Mouse (Mus musculus) MEL (cell line): ENCODE results near the gene Chd2. TPM values are rescaled to one million over a fixed set of nuclear protein-coding genes. Genes with fewer than 3 reads are reported as not detected.

ENCODE experiments used
- DNase-seq: peaks from one replicate; pipeline ENCODE4 v3.0.0; 2011; ENCODE audit warnings: low read depth, low spot score
- H3K27ac ChIP-seq: 2 replicates; pipeline ENCODE4 v1.5.1; 2012; ENCODE audit warnings: low read depth, mild to moderate bottlenecking, control low read depth, low read length, moderate library complexity; ENCODE audit not compliant: control insufficient read depth
- H3K27me3 ChIP-seq, 2 experiments: fragments of 150-350 bp in 1 of 2; sonication (generic) in 1 of 2; 2 replicates each; pipeline ENCODE4 v1.6.1; 2012; ENCODE audit warnings: low read length in 2 of 2, mild to moderate bottlenecking in 2 of 2, improper control_type of control experiment in 1 of 2, moderate library complexity in 1 of 2; ENCODE audit not compliant: insufficient read depth in 2 of 2, control insufficient read depth in 1 of 2
- H3K36me3 ChIP-seq, 2 experiments: 2 replicates each; pipeline ENCODE4 v1.6.1; 2012 to 2014; ENCODE audit warnings: low read length in 2 of 2, improper control_type of control experiment in 1 of 2, inconsistent platforms in 1 of 2, mild to moderate bottlenecking in 1 of 2; ENCODE audit not compliant: insufficient read depth in 2 of 2, control insufficient read depth in 1 of 2
- H3K4me1 ChIP-seq, 2 experiments: fragments of 150-350 bp in 1 of 2; sonication (generic) in 1 of 2; 2 replicates each; pipeline ENCODE4 v1.6.1; 2012; ENCODE audit warnings: low read length in 2 of 2, improper control_type of control experiment in 1 of 2, mild to moderate bottlenecking in 1 of 2; ENCODE audit not compliant: insufficient read depth in 2 of 2, control insufficient read depth in 1 of 2
- H3K4me3 ChIP-seq, 2 experiments: fragments of 150-350 bp in 1 of 2; sonication (generic) in 1 of 2; 2 replicates each; pipeline ENCODE4 v1.5.1; 2012; ENCODE audit warnings: low read depth in 2 of 2, low read length in 2 of 2, mild to moderate bottlenecking in 2 of 2, moderate library complexity in 2 of 2, control low read depth in 1 of 2, improper control_type of control experiment in 1 of 2; ENCODE audit not compliant: control insufficient read depth in 1 of 2, insufficient read depth in 1 of 2
- H3K79me2 ChIP-seq: 2 replicates; pipeline ENCODE4 v1.6.1; 2012; ENCODE audit warnings: mild to moderate bottlenecking, low read length, moderate library complexity; ENCODE audit not compliant: control insufficient read depth, poor library complexity, insufficient read depth
- H3K9ac ChIP-seq: 2 replicates; pipeline ENCODE4 v1.6.1; 2012; ENCODE audit warnings: low read depth, mild to moderate bottlenecking, control low read depth, low read length, moderate library complexity; ENCODE audit not compliant: control insufficient read depth, poor library complexity, severe bottlenecking
- H3K9me3 ChIP-seq: fragments of 150-350 bp; sonication (generic); replicated peaks from 2 replicates; pipeline ENCODE4 v1.6.1; 2012; ENCODE audit warnings: mild to moderate bottlenecking, low read length, improper control_type of control experiment, moderate library complexity; ENCODE audit not compliant: insufficient read depth
- BHLHE40 ChIP-seq: IDR thresholded peaks from 2 replicates; pipeline ENCODE4 v1.6.1; 2012; ENCODE audit warnings: low read depth, mild to moderate bottlenecking, inconsistent platforms, low read length, improper control_type of control experiment, borderline replicate concordance
- CTCF ChIP-seq, 3 experiments: IDR thresholded peaks in 2 of 3; conservative IDR thresholded peaks in 1 of 3; 2 replicates each; pipeline ENCODE4 v1.5.1; 2011 to 2012; ENCODE audit warnings: low read length in 3 of 3, low read depth in 2 of 3, mild to moderate bottlenecking in 2 of 3, improper control_type of control experiment in 1 of 3, inconsistent platforms in 1 of 3, mixed read lengths in 1 of 3, moderate library complexity in 1 of 3; ENCODE audit not compliant: control insufficient read depth in 1 of 3, insufficient read depth in 1 of 3, poor library complexity in 1 of 3, severe bottlenecking in 1 of 3
- ELF1 ChIP-seq: IDR thresholded peaks from 2 replicates; pipeline ENCODE4 v1.6.1; 2014; ENCODE audit warnings: low read depth, mild to moderate bottlenecking, inconsistent platforms, low read length, improper control_type of control experiment, moderate library complexity
- GABPA ChIP-seq: IDR thresholded peaks from 2 replicates; pipeline ENCODE4 v1.6.1; 2012; ENCODE audit warnings: low read depth, mild to moderate bottlenecking, inconsistent platforms, low read length, improper control_type of control experiment, moderate library complexity
- HCFC1 ChIP-seq: IDR thresholded peaks from 2 replicates; pipeline ENCODE4 v1.6.1; 2012; ENCODE audit warnings: low read depth, mild to moderate bottlenecking, inconsistent platforms, low read length, improper control_type of control experiment, moderate library complexity
- KAT2A ChIP-seq: conservative IDR thresholded peaks from 2 replicates; pipeline ENCODE4 v1.6.1; 2012; ENCODE audit warnings: low read depth, low read length, improper control_type of control experiment, inconsistent platforms
- MAX ChIP-seq: IDR thresholded peaks from 2 replicates; pipeline ENCODE4 v1.6.1; 2011; ENCODE audit warnings: low read length, improper control_type of control experiment
- MAZ ChIP-seq: IDR thresholded peaks from 2 replicates; pipeline ENCODE4 v1.6.1; 2012; ENCODE audit warnings: low read depth, mild to moderate bottlenecking, inconsistent platforms, low read length, improper control_type of control experiment
- MXI1 ChIP-seq: IDR thresholded peaks from 2 replicates; pipeline ENCODE4 v1.6.1; 2011; ENCODE audit warnings: mild to moderate bottlenecking, low read depth, low read length, improper control_type of control experiment
- NRF1 ChIP-seq: IDR thresholded peaks from 2 replicates; pipeline ENCODE4 v1.6.1; 2014; ENCODE audit warnings: low read depth, mild to moderate bottlenecking, inconsistent platforms, low read length, improper control_type of control experiment, moderate library complexity; ENCODE audit not compliant: poor library complexity, insufficient read depth, severe bottlenecking
- POLR2AphosphoS2 ChIP-seq: IDR thresholded peaks from 2 replicates; pipeline ENCODE4 v1.6.1; 2011; ENCODE audit warnings: low read length, improper control_type of control experiment
- RAD21 ChIP-seq: IDR thresholded peaks from 2 replicates; pipeline ENCODE4 v1.6.1; 2011; ENCODE audit warnings: mild to moderate bottlenecking, low read depth, low read length, improper control_type of control experiment
- RCOR1 ChIP-seq: IDR thresholded peaks from 2 replicates; pipeline ENCODE4 v1.6.1; 2012; ENCODE audit warnings: low read depth, mild to moderate bottlenecking, inconsistent platforms, low read length, improper control_type of control experiment
- SMC3 ChIP-seq: IDR thresholded peaks from 2 replicates; pipeline ENCODE4 v1.6.1; 2011; ENCODE audit warnings: low read depth, low read length, improper control_type of control experiment
- TAL1 ChIP-seq: IDR thresholded peaks from 2 replicates; pipeline ENCODE4 v1.6.1; 2012; ENCODE audit warnings: mild to moderate bottlenecking, inconsistent platforms, low read length, moderate library complexity, mixed read lengths
- TBP ChIP-seq: IDR thresholded peaks from 2 replicates; pipeline ENCODE4 v1.8.0; 2011; ENCODE audit warnings: low read depth, low read length, improper control_type of control experiment
- TCF12 ChIP-seq: IDR thresholded peaks from 2 replicates; pipeline ENCODE4 v1.6.1; 2014; ENCODE audit warnings: low read depth, mild to moderate bottlenecking, inconsistent platforms, low read length, improper control_type of control experiment, moderate library complexity
- UBTF ChIP-seq: IDR thresholded peaks from 2 replicates; pipeline ENCODE4 v1.6.1; 2012; ENCODE audit warnings: low read depth, mild to moderate bottlenecking, inconsistent platforms, low read length, improper control_type of control experiment, moderate library complexity, borderline replicate concordance; ENCODE audit not compliant: insufficient read depth
- ZC3H11A ChIP-seq: IDR thresholded peaks from 2 replicates; pipeline ENCODE4 v1.6.1; 2012; ENCODE audit warnings: low read depth, mild to moderate bottlenecking, inconsistent platforms, low read length, improper control_type of control experiment
- ZKSCAN1 ChIP-seq: IDR thresholded peaks from 2 replicates; pipeline ENCODE4 v1.6.1; 2012; ENCODE audit warnings: low read depth, mild to moderate bottlenecking, inconsistent platforms, low read length, improper control_type of control experiment, moderate library complexity
- ZMIZ1 ChIP-seq: IDR thresholded peaks from 2 replicates; pipeline ENCODE4 v1.6.1; 2012; ENCODE audit warnings: low read depth, mild to moderate bottlenecking, inconsistent platforms, low read length, improper control_type of control experiment, moderate library complexity
- ZNF384 ChIP-seq: IDR thresholded peaks from 2 replicates; pipeline ENCODE4 v1.6.1; 2012; ENCODE audit warnings: low read depth, mild to moderate bottlenecking, inconsistent platforms, low read length, improper control_type of control experiment
- polyA plus RNA-seq, 2 experiments: library from polyadenylated mRNA; stranded (reverse) in 1 of 2; unstranded in 1 of 2; fragments of >175 nt in 1 of 2; fragments of >200 nt in 1 of 2; gene quantifications; 2 replicates each; pipeline versions ENCODE4 v1.2.1 to v1.2.4; 2012; ENCODE audit warnings: low replicate concordance in 2 of 2, low read depth in 1 of 2; ENCODE audit not compliant: insufficient read length in 2 of 2, insufficient read depth in 1 of 2, missing spikeins in 1 of 2
- total RNA-seq: library from RNA; depleted of rRNA; stranded (reverse); fragments of 300-350 nt; gene quantifications from 2 replicates; pipeline ENCODE4 v1.2.3, GENCODE M21; 2012

Gene Chd2
- total and polyA plus RNA-seq, 3 experiments: 9.9 to 275 (median 21.4) TPM

GRCm38 (mm10) chr7:73441802-73442201 lies 99.8 kb downstream of the Chd2 start:
- no peaks in the 10 kb centered on the region for H3K79me2 ChIP-seq
- peaks cover 0 to 49% of the 10 kb centered on the region in 2 experiments; a peak in 2 of 4 replicates for H3K36me3 ChIP-seq
- H3K4me1 ChIP-seq: no peaks in the 10 kb centered on the region
- H3K27me3 ChIP-seq: no peaks in the 10 kb centered on the region
- H3K4me3 ChIP-seq: no peak overlapping the region
- no peaks in the 10 kb centered on the region for H3K9me3 ChIP-seq
- no peak overlapping the region for H3K27ac ChIP-seq
- TF ChIP-seq TAL1: no peak
- no peak for TF ChIP-seq ELF1
- TF ChIP-seq MAX: no peak
- TF ChIP-seq BHLHE40: no peak
- no peak for TF ChIP-seq RCOR1
- no peak for TF ChIP-seq NRF1
- no peak for TF ChIP-seq SMC3
- no peak for TF ChIP-seq ZKSCAN1
- TF ChIP-seq GABPA: no peak
- TF ChIP-seq ZMIZ1: no peak
- no peak for TF ChIP-seq TCF12
- TF ChIP-seq MAZ: no peak
- TF ChIP-seq CTCF (IDR thresholded peaks at IDR 0.05 in 2 of 3, conservative IDR thresholded peaks at IDR 0.05 in 1 of 3; ENCODE audit: control insufficient read depth in 1 of 3, insufficient read depth in 1 of 3, low read depth in 2 of 3, low read length in 3 of 3, poor library complexity in 1 of 3, severe bottlenecking in 1 of 3): no peak
- no peak for TF ChIP-seq HCFC1
- no peak for TF ChIP-seq MXI1
- TF ChIP-seq POLR2AphosphoS2: no peak
- TF ChIP-seq KAT2A: no peak
- no peak for TF ChIP-seq TBP
- TF ChIP-seq ZNF384: no peak
- no peak overlapping the region for H3K9ac ChIP-seq
- DNase-seq: no peak

GRCm38 (mm10) chr7:73435685-73436084 lies 105.9 kb downstream of the Chd2 start:
- DNase-seq: peak; percentile 47
- no peak overlapping the region for H3K27ac ChIP-seq
- peaks cover 0 to 22% of the 10 kb centered on the region in 2 experiments; a peak in 2 of 4 replicates for H3K36me3 ChIP-seq
- H3K4me1 ChIP-seq: no peaks in the 10 kb centered on the region
- H3K79me2 ChIP-seq: no peaks in the 10 kb centered on the region
- peak; percentile 75 for TF ChIP-seq SMC3
- peak; percentile 69 to 82 (median 77) for TF ChIP-seq CTCF (IDR thresholded peaks at IDR 0.05 in 2 of 3, conservative IDR thresholded peaks at IDR 0.05 in 1 of 3; ENCODE audit: control insufficient read depth in 1 of 3, insufficient read depth in 1 of 3, low read depth in 2 of 3, low read length in 3 of 3, poor library complexity in 1 of 3, severe bottlenecking in 1 of 3)
- peak; percentile 42 for TF ChIP-seq RAD21
- TF ChIP-seq ZC3H11A: peak; percentile 37; the same call in 1 of the 2 replicates
- TF ChIP-seq UBTF: no peak
- no peak overlapping the region for H3K9ac ChIP-seq
- H3K4me3 ChIP-seq: no peak overlapping the region
- H3K9me3 ChIP-seq: no peaks in the 10 kb centered on the region
- H3K27me3 ChIP-seq: no peaks in the 10 kb centered on the region
